Mouse (Mus musculus): Measurements from ENCODE around the gene Mfsd5. TPM values are rescaled to one million over a fixed set of nuclear protein-coding genes. Genes with fewer than 3 reads are reported as not detected.

Mfsd5 gene
- total and polyA plus RNA-seq, 2 experiments from 2014 or later: 59.3 to 63.5 TPM

DNA sequence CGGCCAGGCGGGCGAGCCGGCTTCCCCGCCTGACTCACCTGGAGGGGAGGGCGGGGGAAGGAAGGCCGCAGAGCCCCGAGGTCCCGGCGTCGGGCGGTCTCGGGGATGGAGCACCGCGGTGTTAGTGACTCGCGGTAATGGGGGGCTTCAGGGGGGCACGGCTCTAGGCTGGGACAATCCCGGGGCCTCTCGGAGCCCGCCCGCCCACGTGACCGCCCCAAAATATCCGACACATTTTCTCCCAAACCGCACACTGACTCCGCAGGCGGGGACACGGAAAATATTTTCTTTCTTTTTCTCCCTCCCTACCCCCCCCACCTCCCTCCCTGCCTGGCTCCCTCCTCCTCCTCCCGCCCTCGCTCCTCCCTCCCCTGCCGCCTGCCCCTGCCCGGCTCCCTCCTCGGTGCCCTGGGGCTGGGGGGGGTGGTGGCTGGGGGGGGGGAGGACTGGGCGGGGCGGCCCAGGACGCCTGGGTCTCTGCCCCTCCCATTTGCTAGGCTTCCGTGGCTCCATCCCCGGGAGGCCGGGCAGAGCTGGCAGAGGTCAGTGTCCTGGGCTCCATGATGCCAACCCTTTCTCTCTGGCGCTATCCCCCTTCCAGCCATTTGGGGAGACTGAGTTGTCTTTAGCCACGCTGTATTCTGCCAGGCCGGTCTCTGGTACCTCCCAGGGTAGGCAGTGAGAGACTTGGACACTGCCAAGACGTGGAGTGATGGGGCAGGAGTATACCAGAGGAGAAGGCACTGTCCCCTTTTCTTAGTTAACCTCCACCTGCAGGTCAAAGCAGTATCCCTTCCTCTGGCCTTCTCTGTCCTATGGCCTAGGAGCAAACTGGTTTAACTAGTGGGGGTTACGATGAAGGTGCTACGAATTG, 21.8 kb upstream of the Mfsd5 start, which contains the start of gene Rarg:
Rarg (minus strand) TSS at position 316 of the 874 bp plus-strand sequence.
- TF ChIP-seq CTCF (IDR thresholded peaks at IDR 0.05): no peak

DNA sequence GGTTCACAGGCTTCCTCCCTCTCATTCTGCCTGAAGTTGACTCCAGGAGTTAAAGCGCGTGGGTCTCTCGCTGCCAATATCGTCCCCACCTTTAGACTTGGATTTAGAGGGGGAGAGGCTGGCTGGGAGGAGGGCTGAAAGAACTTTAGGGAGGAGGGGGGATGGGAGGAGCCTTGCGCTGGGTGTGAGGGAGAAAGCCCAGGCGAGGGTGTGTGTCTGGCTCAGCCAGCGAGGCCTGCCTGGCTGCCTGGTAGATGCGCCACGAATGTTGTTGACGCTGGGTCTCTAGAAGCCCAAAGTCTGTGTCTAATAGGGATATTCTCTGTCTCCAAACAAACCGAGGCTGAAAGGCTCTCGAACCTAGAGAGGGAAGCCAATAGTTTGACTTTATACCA, 21.2 kb upstream of the Mfsd5 start:
- peak overlapping the region; percentile 95 for H3K4me2 ChIP-seq (ENCODE audit: low read depth, low read length, poor library complexity, severe bottlenecking)
- H3K9me3 ChIP-seq (ENCODE audit: low read length): no peaks in the 10 kb centered on the region
- WGBS: 14% methylated on average over 12 of the region's 12 CpGs
- no peak for ATAC-seq (ENCODE audit: low FRiP score)
- H3K27ac ChIP-seq (ENCODE audit: low read depth, low read length): no peak overlapping the region
- no peak for TF ChIP-seq CTCF (IDR thresholded peaks at IDR 0.05)
- no peak overlapping the region; the same call in 1 of the 2 replicates for H3K9ac ChIP-seq (replicated peaks; ENCODE audit: low read length, poor library complexity, severe bottlenecking)
- no peaks in the 10 kb centered on the region for H3K4me1 ChIP-seq (ENCODE audit: insufficient read depth, low read length)
- H3K27me3 ChIP-seq (ENCODE audit: insufficient read depth, low read length): peaks cover 5% of the 10 kb centered on the region; the same call in 1 of the 2 replicates
- DNase-seq (ENCODE audit: low spot score): no peak
- no peaks in the 10 kb centered on the region for H3K36me3 ChIP-seq (ENCODE audit: insufficient read depth, low read length)
- H3K4me3 ChIP-seq (ENCODE audit: low read depth, low read length): peak overlapping the region; percentile 56; the same call in 1 of the 2 replicates

More for the DNA sequence above, 21.8 kb upstream of the Mfsd5 start, which contains the start of gene Rarg:
- Histone ChIP-seq H3K36me3 (ENCODE audit: insufficient read depth, low read length) (no peaks in the 10 kb centered on the region), H3K9me3 (ENCODE audit: low read length) (no peaks in the 10 kb centered on the region), H3K4me1 (ENCODE audit: insufficient read depth, low read length) (no peaks in the 10 kb centered on the region), H3K27me3 (ENCODE audit: insufficient read depth, low read length) (peaks cover 5% of the 10 kb centered on the region; the same call in 1 of the 2 replicates), H3K4me2 (ENCODE audit: low read depth, low read length, poor library complexity, severe bottlenecking) (peak within 1 kb of the TSS; percentile 95), H3K9ac (replicated peaks; ENCODE audit: low read length, poor library complexity, severe bottlenecking) (peak within 1 kb of the TSS; percentile 75), H3K4me3 (ENCODE audit: low read depth, low read length) (peak within 1 kb of the TSS; percentile 56), H3K27ac (ENCODE audit: low read depth, low read length) (no peak within 1 kb of the TSS)
- WGBS: 2% methylated on average over 33 of the region's 46 CpGs
- ATAC-seq (ENCODE audit: low FRiP score): peak; percentile 59
- no peak for DNase-seq (ENCODE audit: low spot score)

DNA sequence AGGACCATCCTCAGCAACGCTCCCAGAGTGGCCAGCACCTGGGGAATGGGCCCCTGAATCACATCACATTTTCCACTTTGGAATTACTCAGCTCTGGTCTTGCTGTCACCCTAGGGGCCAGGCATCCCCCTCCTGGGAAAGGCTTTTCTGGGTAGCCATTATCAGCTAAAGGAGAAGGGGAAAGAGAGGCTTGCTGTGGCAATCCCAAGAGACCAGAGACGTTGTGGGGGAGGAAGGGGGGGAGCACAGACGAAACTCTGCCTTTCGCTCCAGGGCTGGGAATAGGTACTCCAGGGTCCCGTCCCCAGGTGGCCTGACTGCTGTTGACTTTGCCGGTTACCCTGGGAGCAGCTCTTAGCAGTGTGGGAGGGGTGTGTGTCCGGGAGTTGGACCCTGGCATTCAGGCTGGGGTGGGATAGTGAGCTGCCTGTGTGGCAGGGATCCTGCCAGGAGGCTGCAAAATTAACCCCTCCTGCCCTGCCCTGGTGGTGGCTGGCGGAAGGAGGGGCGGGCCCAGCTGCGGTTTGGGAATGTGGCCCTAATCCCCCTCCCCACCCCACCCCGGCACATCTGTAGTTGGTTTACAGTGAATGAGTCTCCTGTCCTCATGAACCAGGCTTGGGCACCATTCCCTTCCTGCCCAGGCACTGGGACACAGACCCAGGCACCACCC, 20.5 kb upstream of the Mfsd5 start:
- 7% methylated on average over 9 of the region's 11 CpGs for WGBS
- no peak overlapping the region for H3K4me2 ChIP-seq (ENCODE audit: low read depth, low read length, poor library complexity, severe bottlenecking)
- no peaks in the 10 kb centered on the region for H3K4me1 ChIP-seq (ENCODE audit: insufficient read depth, low read length)

DNA sequence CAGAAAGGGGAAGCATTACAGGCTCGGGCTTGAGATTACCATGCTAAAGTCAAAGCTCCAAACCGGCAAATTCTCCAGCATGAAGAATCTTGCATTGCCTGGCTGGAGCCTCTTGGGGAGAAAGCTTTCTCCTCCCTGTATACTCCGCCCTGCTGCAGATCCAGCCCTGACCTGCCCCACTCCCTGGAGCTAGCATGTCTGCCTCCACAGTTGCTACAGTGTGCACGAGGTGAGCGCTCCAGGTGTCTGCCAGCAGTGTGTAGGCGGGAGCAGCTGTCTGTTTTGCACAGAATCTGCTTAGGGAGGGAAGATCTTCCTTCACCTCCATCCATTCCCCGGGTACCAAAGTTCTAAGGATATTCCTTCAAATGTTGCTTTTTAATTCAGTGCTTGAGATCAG, 16.7 kb upstream of the Mfsd5 start:
- H3K36me3 ChIP-seq (ENCODE audit: insufficient read depth, low read length): no peaks in the 10 kb centered on the region
- H3K4me1 ChIP-seq (ENCODE audit: insufficient read depth, low read length): no peaks in the 10 kb centered on the region
- DNase-seq (ENCODE audit: low spot score): no peak
- WGBS: 46% methylated on average over 7 of the region's 7 CpGs
- H3K9me3 ChIP-seq (ENCODE audit: low read length): no peaks in the 10 kb centered on the region
- H3K9ac ChIP-seq (replicated peaks; ENCODE audit: low read length, poor library complexity, severe bottlenecking): no peak overlapping the region
- no peak overlapping the region for H3K4me2 ChIP-seq (ENCODE audit: low read depth, low read length, poor library complexity, severe bottlenecking)
- no peak overlapping the region for H3K4me3 ChIP-seq (ENCODE audit: low read depth, low read length)
- no peak for TF ChIP-seq CTCF (IDR thresholded peaks at IDR 0.05)
- no peak for ATAC-seq (ENCODE audit: low FRiP score)
- H3K27ac ChIP-seq (ENCODE audit: low read depth, low read length): no peak overlapping the region
- peaks cover 3% of the 10 kb centered on the region; the same call in 1 of the 2 replicates for H3K27me3 ChIP-seq (ENCODE audit: insufficient read depth, low read length)

More for the DNA sequence above, 20.5 kb upstream of the Mfsd5 start:
- peaks cover 5% of the 10 kb centered on the region; the same call in 1 of the 2 replicates for H3K27me3 ChIP-seq (ENCODE audit: insufficient read depth, low read length)
- no peak overlapping the region for H3K27ac ChIP-seq (ENCODE audit: low read depth, low read length)
- DNase-seq (ENCODE audit: low spot score) (no peak), ATAC-seq (ENCODE audit: low FRiP score) (no peak)
- H3K36me3 ChIP-seq (ENCODE audit: insufficient read depth, low read length): no peaks in the 10 kb centered on the region
- no peak overlapping the region for H3K9ac ChIP-seq (replicated peaks; ENCODE audit: low read length, poor library complexity, severe bottlenecking)
- no peak for TF ChIP-seq CTCF (IDR thresholded peaks at IDR 0.05)
- H3K4me3 ChIP-seq (ENCODE audit: low read depth, low read length): no peak overlapping the region
- H3K9me3 ChIP-seq (ENCODE audit: low read length): no peaks in the 10 kb centered on the region

DNA sequence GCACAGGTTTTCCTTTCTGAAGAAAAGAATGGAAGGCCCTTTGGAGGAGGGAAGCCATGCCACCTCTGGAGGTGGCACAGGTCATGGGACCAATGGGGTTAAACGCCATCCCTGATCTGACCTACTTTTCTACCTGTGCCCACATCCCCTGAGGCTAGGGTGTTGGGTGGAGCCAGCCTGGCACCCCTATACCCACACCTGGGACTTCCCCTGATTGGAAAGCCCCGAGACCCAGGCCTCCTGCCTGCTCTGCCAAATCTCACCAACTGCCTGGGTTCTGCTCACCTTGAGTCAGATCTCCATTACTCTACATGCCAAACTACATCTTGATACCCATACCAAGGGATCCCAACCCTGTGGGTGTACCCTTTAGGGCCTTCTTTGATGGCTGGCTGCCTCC, 16.2 kb upstream of the Mfsd5 start:
- Histone ChIP-seq H3K4me2 (ENCODE audit: low read depth, low read length, poor library complexity, severe bottlenecking) (no peak overlapping the region), H3K4me3 (ENCODE audit: low read depth, low read length) (no peak overlapping the region), H3K27ac (ENCODE audit: low read depth, low read length) (no peak overlapping the region), H3K9me3 (ENCODE audit: low read length) (no peaks in the 10 kb centered on the region), H3K4me1 (ENCODE audit: insufficient read depth, low read length) (no peaks in the 10 kb centered on the region), H3K9ac (replicated peaks; ENCODE audit: low read length, poor library complexity, severe bottlenecking) (no peak overlapping the region), H3K36me3 (ENCODE audit: insufficient read depth, low read length) (no peaks in the 10 kb centered on the region), H3K27me3 (ENCODE audit: insufficient read depth, low read length) (peaks cover 3% of the 10 kb centered on the region; the same call in 1 of the 2 replicates)
- DNase-seq (ENCODE audit: low spot score) (no peak), ATAC-seq (ENCODE audit: low FRiP score) (no peak)
- WGBS: 80% methylated on average over 2 of the region's 2 CpGs
- no peak for TF ChIP-seq CTCF (IDR thresholded peaks at IDR 0.05)

All from midbrain, postnatal 0 days (tissue).